Mouse (Mus musculus): ENCODE results near the gene Arhgap28.

DNA sequence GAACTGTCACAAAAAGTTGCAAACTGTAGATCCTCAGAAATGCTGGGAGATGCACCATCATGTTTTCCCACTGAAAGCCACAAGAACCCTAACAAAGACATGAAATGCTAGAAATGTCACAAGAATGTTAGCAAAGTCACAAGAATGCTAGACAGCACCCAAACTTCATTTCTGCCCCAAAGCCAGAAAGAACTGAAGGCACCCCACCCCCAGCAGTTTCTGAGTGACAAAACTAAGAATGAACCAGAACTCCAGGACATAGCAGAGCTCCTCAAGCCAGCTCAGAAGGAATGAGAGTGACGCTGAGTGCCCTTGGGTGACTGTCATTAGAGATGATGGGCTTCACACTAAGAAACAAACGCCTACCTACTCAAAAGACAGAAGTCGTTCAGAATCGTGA is 68.4 kb downstream of the Arhgap28 start:
- TF ChIP-seq CTCF (IDR thresholded peaks at IDR 0.05; ENCODE audit: low read depth) (no peak), EP300 (IDR thresholded peaks at IDR 0.05; ENCODE audit: low read depth) (no peak)
